Mouse (Mus musculus) retina, adult 2 months (tissue): ENCODE measurements around the gene Gm20765.
"Not testable (repeated sequence)": the region's sequence is repeated elsewhere in the genome, so short reads cannot be mapped to it uniquely, and the experiment has no call there.

Experiments
- DNase-seq: peaks from one replicate; pipeline ENCODE4 v3.0.0-alpha.2; 2012; ENCODE audit warnings: low read depth, low spot score

The Gm20765 gene

DNA sequence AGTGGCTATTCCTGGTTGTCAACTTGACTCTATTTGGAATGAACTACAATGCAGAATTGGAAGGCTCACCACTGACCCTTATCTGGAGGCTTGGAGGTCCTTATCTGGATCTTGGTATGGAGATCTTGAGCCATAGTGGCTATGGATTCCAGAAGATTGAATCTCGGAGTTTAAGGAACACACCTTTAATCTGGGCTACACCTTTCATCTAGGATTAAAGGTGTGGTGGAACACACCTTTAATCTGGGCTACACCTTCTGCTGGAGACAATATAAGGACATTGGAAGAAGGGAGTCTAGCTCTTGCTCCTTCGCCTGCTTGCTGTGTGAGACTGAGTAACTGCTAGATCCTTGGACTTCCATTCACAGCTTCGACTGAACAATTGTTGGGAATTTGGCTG lies at the start of gene Gm20765:
TSS of gene Gm20765 (plus strand) at position 301 of the 400 bp plus-strand sequence.
- not testable (repeated sequence) for DNase-seq

DNA sequence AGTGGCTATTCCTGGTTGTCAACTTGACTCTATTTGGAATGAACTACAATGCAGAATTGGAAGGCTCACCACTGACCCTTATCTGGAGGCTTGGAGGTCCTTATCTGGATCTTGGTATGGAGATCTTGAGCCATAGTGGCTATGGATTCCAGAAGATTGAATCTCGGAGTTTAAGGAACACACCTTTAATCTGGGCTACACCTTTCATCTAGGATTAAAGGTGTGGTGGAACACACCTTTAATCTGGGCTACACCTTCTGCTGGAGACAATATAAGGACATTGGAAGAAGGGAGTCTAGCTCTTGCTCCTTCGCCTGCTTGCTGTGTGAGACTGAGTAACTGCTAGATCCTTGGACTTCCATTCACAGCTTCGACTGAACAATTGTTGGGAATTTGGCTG lies 42.6 kb upstream of the Gm20765 start, which contains the start of gene Gm21293:
TSS of gene Gm21293 (plus strand) at position 301 of the 400 bp plus-strand sequence.
- DNase-seq = not testable (repeated sequence)

DNA sequence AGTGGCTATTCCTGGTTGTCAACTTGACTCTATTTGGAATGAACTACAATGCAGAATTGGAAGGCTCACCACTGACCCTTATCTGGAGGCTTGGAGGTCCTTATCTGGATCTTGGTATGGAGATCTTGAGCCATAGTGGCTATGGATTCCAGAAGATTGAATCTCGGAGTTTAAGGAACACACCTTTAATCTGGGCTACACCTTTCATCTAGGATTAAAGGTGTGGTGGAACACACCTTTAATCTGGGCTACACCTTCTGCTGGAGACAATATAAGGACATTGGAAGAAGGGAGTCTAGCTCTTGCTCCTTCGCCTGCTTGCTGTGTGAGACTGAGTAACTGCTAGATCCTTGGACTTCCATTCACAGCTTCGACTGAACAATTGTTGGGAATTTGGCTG lies 34.1 kb upstream of the Gm20765 start, which contains the start of gene Gm6763:
TSS of gene Gm6763 (plus strand) at position 301 of the 400 bp plus-strand sequence.
- not testable (repeated sequence) for DNase-seq

DNA sequence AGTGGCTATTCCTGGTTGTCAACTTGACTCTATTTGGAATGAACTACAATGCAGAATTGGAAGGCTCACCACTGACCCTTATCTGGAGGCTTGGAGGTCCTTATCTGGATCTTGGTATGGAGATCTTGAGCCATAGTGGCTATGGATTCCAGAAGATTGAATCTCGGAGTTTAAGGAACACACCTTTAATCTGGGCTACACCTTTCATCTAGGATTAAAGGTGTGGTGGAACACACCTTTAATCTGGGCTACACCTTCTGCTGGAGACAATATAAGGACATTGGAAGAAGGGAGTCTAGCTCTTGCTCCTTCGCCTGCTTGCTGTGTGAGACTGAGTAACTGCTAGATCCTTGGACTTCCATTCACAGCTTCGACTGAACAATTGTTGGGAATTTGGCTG lies 25.6 kb upstream of the Gm20765 start, which contains the start of gene Gm8764:
TSS of gene Gm8764 (plus strand) at position 301 of the 400 bp plus-strand sequence.
- DNase-seq = not testable (repeated sequence)

DNA sequence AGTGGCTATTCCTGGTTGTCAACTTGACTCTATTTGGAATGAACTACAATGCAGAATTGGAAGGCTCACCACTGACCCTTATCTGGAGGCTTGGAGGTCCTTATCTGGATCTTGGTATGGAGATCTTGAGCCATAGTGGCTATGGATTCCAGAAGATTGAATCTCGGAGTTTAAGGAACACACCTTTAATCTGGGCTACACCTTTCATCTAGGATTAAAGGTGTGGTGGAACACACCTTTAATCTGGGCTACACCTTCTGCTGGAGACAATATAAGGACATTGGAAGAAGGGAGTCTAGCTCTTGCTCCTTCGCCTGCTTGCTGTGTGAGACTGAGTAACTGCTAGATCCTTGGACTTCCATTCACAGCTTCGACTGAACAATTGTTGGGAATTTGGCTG lies 17.1 kb upstream of the Gm20765 start, which contains the start of gene Gm21304:
TSS of gene Gm21304 (plus strand) at position 301 of the 400 bp plus-strand sequence.
- DNase-seq = not testable (repeated sequence)

DNA sequence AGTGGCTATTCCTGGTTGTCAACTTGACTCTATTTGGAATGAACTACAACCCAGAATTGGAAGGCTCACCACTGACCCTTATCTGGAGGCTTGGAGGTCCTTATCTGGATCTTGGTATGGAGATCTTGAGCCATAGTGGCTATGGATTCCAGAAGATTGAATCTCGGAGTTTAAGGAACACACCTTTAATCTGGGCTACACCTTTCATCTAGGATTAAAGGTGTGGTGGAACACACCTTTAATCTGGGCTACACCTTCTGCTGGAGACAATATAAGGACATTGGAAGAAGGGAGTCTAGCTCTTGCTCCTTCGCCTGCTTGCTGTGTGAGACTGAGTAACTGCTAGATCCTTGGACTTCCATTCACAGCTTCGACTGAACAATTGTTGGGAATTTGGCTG lies 8.6 kb upstream of the Gm20765 start, which contains the start of gene Gm21312:
TSS of gene Gm21312 (plus strand) at position 301 of the 400 bp plus-strand sequence.
- not testable (repeated sequence) for DNase-seq

DNA sequence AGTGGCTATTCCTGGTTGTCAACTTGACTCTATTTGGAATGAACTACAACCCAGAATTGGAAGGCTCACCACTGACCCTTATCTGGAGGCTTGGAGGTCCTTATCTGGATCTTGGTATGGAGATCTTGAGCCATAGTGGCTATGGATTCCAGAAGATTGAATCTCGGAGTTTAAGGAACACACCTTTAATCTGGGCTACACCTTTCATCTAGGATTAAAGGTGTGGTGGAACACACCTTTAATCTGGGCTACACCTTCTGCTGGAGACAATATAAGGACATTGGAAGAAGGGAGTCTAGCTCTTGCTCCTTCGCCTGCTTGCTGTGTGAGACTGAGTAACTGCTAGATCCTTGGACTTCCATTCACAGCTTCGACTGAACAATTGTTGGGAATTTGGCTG lies 8.4 kb downstream of the Gm20765 start, which contains the start of gene Gm4340:
TSS of gene Gm4340 (plus strand) at position 301 of the 400 bp plus-strand sequence.
- not testable (repeated sequence) for DNase-seq

DNA sequence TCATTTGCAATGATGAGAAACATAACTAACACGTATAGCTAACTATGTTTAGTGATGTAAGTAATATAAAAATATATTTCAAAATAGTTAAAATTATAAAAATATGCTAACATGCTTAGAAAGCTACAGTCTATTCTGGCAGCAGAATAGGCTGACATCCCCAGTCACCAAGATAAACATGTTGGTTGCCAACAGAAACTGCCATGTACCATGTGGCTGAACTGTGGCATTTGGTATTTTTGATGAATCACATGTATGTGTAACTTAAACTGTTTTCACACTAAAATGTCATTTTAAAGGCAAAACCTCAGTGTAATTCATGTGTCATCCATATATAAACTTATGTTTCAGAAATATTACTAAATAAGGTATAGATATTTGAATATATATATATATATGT lies 24.3 kb downstream of the Gm20765 start:
- no peak for DNase-seq

DNA sequence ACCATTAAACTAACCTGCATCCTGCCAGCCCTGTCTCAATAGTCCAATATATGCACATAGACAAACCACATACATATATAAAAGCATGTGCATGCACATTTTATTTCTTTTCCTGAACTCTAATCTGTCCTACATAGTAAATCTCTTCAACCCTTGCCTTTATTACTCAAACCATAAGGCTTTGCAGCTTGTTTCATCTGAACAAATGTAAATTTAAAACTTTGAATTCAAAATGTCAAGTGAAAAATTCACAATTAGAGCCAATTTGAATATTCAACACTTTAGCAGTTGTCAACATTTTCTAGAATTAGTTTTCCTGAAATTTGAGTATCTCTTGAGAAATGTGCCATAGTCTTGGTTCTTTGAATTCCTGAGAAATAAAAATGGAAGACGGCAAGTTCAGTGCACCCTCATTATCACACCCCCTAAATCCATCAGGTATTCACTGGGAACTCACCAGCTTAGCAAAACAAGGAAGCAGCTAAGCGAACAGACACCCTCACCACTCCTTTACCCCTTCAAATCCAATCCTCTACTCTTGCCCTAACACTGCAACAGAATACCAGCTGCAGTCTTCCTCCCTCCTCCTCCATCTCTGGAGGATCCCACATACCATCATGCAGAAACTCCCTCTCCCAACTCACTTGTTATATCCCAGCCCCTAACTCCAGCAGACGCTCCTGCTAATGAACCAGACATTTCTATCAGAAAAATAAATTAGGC lies 25.1 kb downstream of the Gm20765 start:
- no peak for DNase-seq

DNA sequence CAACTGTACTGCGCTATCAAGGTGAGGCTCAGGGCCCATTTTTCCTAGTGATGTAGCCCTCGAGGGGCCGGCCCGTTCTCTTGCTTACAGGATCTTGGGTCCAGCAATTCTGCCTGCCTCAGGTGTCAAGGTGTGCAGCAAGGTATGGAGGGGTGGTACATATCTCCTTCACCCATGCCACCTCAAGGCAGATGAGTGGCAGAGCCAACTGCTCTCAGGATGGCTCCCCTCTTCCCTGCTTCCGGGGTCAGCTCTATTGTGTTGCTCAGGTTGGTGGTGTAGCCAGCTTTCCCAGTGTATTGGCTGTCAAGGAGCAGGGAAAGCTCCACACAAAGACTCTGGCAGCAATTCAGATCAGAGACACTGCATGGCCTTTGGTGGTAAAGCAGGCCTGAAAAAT lies 29.2 kb downstream of the Gm20765 start:
- DNase-seq = no peak

DNA sequence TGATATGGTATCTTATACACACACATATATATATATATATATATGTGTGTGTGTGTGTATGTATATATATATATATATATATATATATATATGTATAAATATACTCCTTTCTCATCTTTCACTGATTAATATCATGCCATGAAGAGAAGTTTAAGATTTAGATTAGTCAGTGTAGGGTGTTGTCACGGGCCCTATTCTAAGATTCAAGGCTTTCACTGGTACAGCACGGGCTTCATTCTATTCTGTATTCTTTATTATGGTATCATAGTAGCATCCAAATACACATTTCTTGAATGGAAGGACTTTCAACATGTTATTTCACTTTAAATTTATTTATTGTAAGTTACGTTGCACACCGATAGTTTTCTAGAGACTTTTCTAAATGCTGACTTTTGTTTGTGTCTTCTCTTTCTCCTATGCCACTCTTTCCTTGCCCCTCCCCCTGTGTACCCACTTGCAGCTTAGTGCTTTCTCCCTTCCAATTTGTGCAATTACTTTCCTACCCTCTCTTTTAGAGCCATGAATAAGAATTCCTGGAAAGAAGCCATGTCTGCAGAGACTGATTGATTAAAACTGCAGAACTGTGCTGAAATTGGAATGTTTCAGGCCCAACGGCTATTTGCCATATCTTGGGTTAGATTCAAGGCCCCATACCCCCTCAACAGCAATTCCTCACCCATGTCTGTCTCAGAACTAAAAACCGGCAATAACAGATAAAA lies 35.1 kb downstream of the Gm20765 start:
- no peak for DNase-seq
